Mouse (Mus musculus): ENCODE measurements around the gene Mtr.
"Not testable (repeated sequence)": the region's sequence is repeated elsewhere in the genome, so short reads cannot be mapped to it uniquely, and the experiment has no call there.

Mtr gene

DNA sequence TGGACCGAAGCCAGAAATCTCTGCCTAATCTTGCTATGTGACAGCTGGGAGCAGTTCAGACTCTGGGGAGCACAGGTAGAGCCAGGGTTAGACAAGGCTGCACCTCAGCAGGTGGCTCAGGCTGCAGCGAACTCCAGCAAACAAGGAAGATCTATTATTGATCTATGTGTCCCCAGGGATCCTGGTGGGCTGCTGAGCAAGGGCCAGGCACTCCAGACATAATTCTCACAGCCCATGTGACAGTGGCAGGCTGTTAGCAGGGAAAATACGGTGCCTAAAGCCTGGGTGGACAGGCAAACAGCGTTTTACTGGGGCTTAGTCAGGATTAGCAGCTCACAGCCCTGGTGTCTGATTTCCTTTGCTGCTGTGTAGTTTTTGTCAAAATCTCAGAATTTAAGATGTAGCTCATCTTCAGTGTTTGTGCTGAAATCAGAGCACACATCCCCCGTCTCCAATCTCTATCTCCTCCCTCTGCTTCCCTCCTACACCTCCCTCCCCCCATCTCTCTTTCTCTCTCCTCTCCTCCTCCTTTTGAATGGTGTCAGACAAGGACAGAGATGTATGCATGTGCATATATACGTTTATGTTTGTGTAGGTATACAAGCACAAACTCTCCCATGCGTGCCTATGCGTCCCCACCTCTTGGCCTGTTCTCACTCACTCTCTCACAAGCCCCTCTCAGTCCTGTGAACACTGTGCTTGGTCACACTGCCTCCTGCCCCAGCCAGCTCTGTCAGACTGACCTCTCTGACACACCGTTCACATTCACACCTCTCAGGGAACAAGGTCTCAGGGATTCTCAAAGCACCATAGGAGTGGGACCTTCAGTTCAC lies 98.4 kb downstream of the Mtr start:
- peak; percentile 11 for DNase-seq (ENCODE audit: low spot score)

DNA sequence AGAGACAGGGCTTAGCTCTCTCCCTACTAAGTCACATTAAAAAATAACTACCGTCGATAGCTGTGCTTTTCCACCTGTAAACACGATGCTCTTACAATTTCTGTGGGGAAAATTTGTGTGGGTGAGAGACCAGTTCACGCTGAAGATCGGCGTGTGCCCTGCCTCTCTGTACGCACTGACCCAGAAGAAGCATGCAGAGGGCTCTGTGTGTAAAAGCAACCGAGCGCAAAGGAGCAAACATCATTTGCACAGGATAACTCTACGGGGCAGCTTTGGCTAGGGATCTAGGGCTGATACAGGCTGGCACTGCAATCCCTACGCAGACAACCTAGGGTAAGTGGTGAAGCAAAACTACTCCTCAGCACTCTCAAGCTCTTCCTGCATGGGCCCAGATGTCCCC lies 104.0 kb downstream of the Mtr start:
- no peak for DNase-seq (ENCODE audit: low spot score)

DNA sequence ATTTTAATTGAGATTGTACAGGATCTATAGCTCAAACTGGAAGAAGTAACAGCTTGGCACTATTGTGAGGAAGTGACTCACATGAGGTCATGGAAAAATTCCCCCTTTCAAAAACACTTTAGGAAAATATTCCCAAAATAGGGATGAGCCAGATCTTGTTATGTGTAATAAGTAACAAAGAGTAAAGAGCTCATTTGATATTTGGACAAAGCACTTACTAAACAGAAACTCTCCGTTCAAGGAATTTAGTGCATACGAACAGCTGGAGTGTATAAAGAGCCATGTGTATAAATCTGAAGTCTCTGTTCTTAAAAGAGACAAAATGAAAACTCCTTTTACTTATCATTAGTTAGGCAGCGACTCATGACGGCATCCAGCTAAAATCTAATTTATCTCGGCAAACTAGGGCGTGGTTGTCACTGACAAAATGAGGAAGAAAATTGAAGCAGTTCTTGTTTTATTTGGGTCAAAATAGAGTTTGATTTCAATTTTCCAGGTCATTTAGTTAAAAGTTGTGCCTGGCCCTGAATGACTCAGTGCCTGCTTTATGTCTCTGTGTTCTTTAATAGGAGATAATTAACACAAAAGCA lies 110.9 kb downstream of the Mtr start:
- peak; percentile 10 for DNase-seq (ENCODE audit: low spot score)

DNA sequence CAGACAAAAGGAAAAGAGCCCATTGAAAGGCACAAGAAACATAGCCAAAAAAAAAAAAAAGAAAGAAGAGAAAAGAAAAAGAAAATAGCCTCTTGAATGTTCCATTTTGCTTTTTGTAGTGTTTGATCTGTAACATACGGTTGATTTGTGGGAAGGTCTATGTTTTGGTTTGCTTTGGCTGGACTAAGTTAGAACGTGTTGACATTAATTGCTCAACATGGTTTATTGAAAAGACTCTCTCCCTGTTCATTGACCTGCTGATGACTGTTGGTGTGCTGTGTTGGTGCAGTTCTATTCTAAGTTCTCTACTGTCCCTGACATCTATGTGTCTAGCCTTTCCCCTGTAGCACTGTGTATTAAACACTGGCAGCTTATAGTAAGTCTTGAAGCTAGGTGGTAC lies 111.5 kb downstream of the Mtr start:
- no peak for DNase-seq (ENCODE audit: low spot score)

DNA sequence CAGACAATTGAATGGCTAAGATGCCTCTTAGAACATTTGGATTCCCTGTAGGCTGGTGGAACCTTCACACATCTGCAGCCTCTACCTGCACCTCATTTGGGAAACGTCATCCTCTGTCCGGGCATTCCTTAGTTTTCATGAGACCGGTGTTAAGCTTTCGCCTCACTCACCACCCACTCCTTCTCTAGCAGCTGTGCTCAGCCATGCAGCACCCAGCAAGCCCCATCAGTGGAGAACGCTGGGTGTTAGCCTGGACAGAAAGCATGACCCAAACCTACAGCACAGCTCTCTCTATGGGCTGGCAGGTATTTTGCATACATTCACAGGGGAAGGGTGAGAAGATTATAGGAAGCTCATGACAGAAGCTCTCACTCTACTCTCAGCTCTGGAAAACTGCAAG lies 114.6 kb downstream of the Mtr start:
- no peak for DNase-seq (ENCODE audit: low spot score)

DNA sequence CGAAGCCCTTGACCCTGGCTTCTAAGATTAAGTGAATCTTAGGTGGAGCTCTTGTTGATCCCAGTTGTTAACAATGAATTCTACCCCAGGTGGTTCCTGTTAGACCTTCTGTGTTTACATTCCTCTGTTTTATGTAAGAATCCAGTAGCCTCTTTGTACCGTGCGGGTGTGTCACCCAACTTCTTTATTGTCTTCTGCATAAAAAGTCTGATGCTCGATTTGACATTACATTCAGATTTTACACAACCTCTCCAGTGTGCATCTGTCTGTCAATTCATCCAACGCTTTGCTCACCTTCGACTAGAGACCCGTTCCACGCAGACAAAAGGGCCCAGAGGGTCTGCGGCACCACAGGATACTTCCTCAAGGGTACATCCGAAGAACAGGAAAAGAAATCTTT lies 121.5 kb downstream of the Mtr start:
- not testable (repeated sequence) for DNase-seq (ENCODE audit: low spot score)

DNA sequence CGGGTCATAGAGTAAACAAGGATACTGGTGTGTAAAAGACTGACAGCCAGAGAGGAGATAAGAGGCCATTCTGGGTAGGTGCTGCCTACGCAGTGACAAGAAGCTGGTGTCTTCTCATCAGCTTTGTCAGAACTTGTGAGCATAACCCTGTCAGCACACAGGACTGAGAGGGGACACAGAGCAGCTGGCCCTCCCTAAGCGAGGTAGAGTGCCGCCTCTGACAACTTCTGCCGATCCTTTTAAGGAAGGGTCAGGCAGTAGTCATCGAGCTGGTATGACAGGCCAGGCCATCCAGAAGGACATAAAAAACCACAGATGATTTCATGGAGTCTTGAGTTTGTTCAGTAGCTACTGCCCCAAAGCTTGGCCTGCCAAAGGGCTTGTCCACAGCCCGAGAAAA lies 124.4 kb downstream of the Mtr start:
- no peak for DNase-seq (ENCODE audit: low spot score)

All from MN1 (cell line).